Comparison of ENCODE assay signal across 21 mouse cellular contexts in the genomic region with DNA sequence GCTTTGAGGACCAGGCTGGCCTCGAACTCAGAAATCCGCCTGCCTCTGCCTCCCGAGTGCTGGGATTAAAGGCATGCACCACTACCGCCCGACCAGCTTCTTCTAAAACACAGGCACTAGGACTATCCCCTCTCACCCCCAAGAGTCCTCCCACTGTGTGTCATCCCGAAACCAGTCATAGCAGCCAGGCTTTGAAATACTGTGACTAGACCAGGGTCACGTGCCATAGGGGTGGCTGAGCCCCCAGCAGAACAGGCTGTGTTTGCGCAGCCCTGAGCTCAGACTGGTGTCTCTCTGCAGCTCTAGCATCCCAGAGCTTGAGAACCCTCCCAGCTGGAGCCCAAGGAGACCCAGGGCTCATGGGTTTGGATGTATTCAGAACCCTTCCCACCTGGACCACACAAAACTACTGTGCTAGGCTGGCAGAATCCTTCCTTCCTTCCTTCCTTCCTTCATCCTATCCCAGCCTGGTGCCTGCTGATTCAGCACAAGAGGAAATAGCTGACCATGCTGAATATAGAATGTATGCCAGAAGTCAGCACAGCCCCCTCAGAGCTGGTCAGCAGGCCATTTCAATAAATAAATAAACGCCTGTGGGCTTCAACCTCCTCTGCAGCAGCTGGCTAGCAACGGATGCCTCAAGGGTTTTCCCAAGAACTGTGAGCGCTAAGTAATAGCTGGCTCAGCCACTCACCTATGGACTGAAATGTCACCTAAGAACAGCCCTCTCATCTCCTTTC. TPM values are rescaled to one million over a fixed set of nuclear protein-coding genes. Genes with fewer than 3 reads are reported as not detected.
DNase-seq lines count a peak whose midpoint lies in the region; ATAC-seq and TF ChIP-seq lines count a peak whose summit lies in the region.
"Had no signal": no experiment of that assay in that cellular context is flagged by ENCODE, and none has a peak within 500 bp of the region (broad histone marks: within the 10 kb centered on the region; RNA-seq: fewer than 3 reads in every experiment).

No protein-coding gene starts in this region.

- no peak overlapping the region for H3K4me2 ChIP-seq in kidney, embryonic 14.5 days (replicated peaks; ENCODE audit: low read depth, low read length)
- H3K4me2 ChIP-seq in lung, embryonic 16.5 days (ENCODE audit: low read depth, low read length) = no peak overlapping the region
- H3K4me2 ChIP-seq in hindbrain, embryonic 15.5 days = no peak overlapping the region
- H3K4me2 ChIP-seq in neural tube, embryonic 15.5 days = no peak overlapping the region
- H3K4me2 ChIP-seq in forebrain, embryonic 14.5 days (ENCODE audit: low read length) = no peak overlapping the region
- H3K4me2 ChIP-seq: limb, embryonic 13.5 days had no signal

- no peaks in the 10 kb centered on the region for H3K27me3 ChIP-seq in kidney, embryonic 14.5 days (ENCODE audit: control insufficient read depth, insufficient read depth, low read length)
- no peaks in the 10 kb centered on the region for H3K27me3 ChIP-seq in lung, embryonic 16.5 days (ENCODE audit: control insufficient read depth, insufficient read depth, low read depth, low read length)
- H3K27me3 ChIP-seq in hindbrain, embryonic 15.5 days = no peaks in the 10 kb centered on the region
- no peaks in the 10 kb centered on the region for H3K27me3 ChIP-seq in neural tube, embryonic 15.5 days (replicated peaks)
- no peaks in the 10 kb centered on the region for H3K27me3 ChIP-seq in forebrain, embryonic 14.5 days (replicated peaks; ENCODE audit: control insufficient read depth, insufficient read depth, low read length)
- H3K27me3 ChIP-seq: limb, embryonic 13.5 days had no signal

- peak overlapping the region; percentile 14; the same call in 1 of the 2 replicates for H3K27ac ChIP-seq in kidney, embryonic 14.5 days (ENCODE audit: low read depth, low read length)
- 0 out of 2 replicates have a peak overlapping the region, but pooled peaks have one; percentile 24 for H3K27ac ChIP-seq in lung, embryonic 16.5 days (ENCODE audit: low read length)
- peak overlapping the region; percentile 51; the same call in 1 of the 2 replicates for H3K27ac ChIP-seq in hindbrain, embryonic 15.5 days (replicated peaks)
- peak overlapping the region; percentile 49; the same call in 1 of the 2 replicates for H3K27ac ChIP-seq in neural tube, embryonic 15.5 days (replicated peaks)
- no peak overlapping the region for H3K27ac ChIP-seq in forebrain, embryonic 14.5 days (ENCODE audit: low read depth, low read length)
- H3K27ac ChIP-seq: embryonic facial prominence, embryonic 10.5 days; heart, embryonic 10.5 days; left cerebral cortex, adult 2 months; limb, embryonic 13.5 days; midbrain, embryonic 10.5 days had no signal

- peaks cover 9% of the 10 kb centered on the region; the same call in 1 of the 2 replicates for H3K4me1 ChIP-seq in kidney, embryonic 14.5 days (ENCODE audit: control insufficient read depth, insufficient read depth, low read length)
- peaks cover 16% of the 10 kb centered on the region for H3K4me1 ChIP-seq in lung, embryonic 16.5 days (replicated peaks; ENCODE audit: control insufficient read depth, insufficient read depth, low read length)
- peaks cover 3% of the 10 kb centered on the region; the same call in 1 of the 2 replicates for H3K4me1 ChIP-seq in lung, adult 2 months (ENCODE audit: control insufficient read depth, insufficient read depth, low read length)
- H3K4me1 ChIP-seq in hindbrain, embryonic 15.5 days (replicated peaks) = peaks cover 8% of the 10 kb centered on the region
- H3K4me1 ChIP-seq in neural tube, embryonic 15.5 days = peaks cover 13% of the 10 kb centered on the region
- no peaks in the 10 kb centered on the region for H3K4me1 ChIP-seq in forebrain, embryonic 14.5 days (ENCODE audit: control insufficient read depth, insufficient read depth, low read length)

- TF ChIP-seq POLR2A in lung, adult 2 months (IDR thresholded peaks at IDR 0.05; ENCODE audit: borderline replicate concordance, extremely low read depth, low read depth, low read length) = no peak

- no peak overlapping the region for H3K4me3 ChIP-seq in kidney, embryonic 14.5 days (ENCODE audit: low read length)
- no peak overlapping the region for H3K4me3 ChIP-seq in lung, embryonic 16.5 days (ENCODE audit: low read length)
- H3K4me3 ChIP-seq in lung, adult 2 months (replicated peaks; ENCODE audit: extremely low read depth, low read depth, low read length) = no peak overlapping the region
- no peak overlapping the region for H3K4me3 ChIP-seq in hindbrain, embryonic 15.5 days
- H3K4me3 ChIP-seq in neural tube, embryonic 15.5 days (replicated peaks) = no peak overlapping the region
- no peak overlapping the region for H3K4me3 ChIP-seq in forebrain, embryonic 14.5 days (ENCODE audit: low read depth, low read length)
- H3K4me3 ChIP-seq: embryonic facial prominence, embryonic 10.5 days; erythroblast, embryonic 14.5 days; heart, embryonic 10.5 days; left cerebral cortex, adult 2 months; limb, embryonic 13.5 days; midbrain, embryonic 10.5 days had no signal

- peak; percentile 68 for ATAC-seq in kidney, embryonic 14.5 days (ENCODE audit: low FRiP score, low TSS enrichment)
- ATAC-seq in lung, embryonic 16.5 days (ENCODE audit: low read depth) = peak; percentile 80
- ATAC-seq in hindbrain, embryonic 15.5 days (ENCODE audit: low FRiP score, low read depth) = no peak
- ATAC-seq in neural tube, embryonic 15.5 days (ENCODE audit: low FRiP score) = peak; percentile 49; the same call in 1 of the 2 replicates
- no peak for ATAC-seq in forebrain, embryonic 14.5 days
- ATAC-seq: forebrain, postnatal 0 days; liver, postnatal 0 days had no signal

- 70% methylated on average over 11 of the region's 11 CpGs for WGBS in kidney, embryonic 14.5 days
- 74% methylated on average over 11 of the region's 11 CpGs for WGBS in lung, embryonic 16.5 days
- WGBS in lung, adult 2 months = 78% methylated on average over 11 of the region's 11 CpGs
- 83% methylated on average over 11 of the region's 11 CpGs for WGBS in hindbrain, embryonic 15.5 days
- WGBS in neural tube, embryonic 15.5 days = 89% methylated on average over 11 of the region's 11 CpGs
- 93% methylated on average over 11 of the region's 11 CpGs for WGBS in forebrain, embryonic 14.5 days

- intact Hi-C loops in left cerebral cortex, postnatal 10 days (cut with DNase I) = no loop called here

- no peak overlapping the region for H3K9ac ChIP-seq in kidney, embryonic 14.5 days (ENCODE audit: low read depth, low read length)
- no peak overlapping the region for H3K9ac ChIP-seq in lung, embryonic 16.5 days (ENCODE audit: low read length)
- H3K9ac ChIP-seq in hindbrain, embryonic 15.5 days = no peak overlapping the region
- no peak overlapping the region for H3K9ac ChIP-seq in neural tube, embryonic 15.5 days (replicated peaks)
- H3K9ac ChIP-seq in forebrain, embryonic 14.5 days (ENCODE audit: low read length) = no peak overlapping the region
- H3K9ac ChIP-seq: forebrain, postnatal 0 days; limb, embryonic 13.5 days; liver, postnatal 0 days had no signal

- no peaks in the 10 kb centered on the region for H3K9me3 ChIP-seq in kidney, embryonic 14.5 days (ENCODE audit: control insufficient read depth, low read length)
- no peaks in the 10 kb centered on the region for H3K9me3 ChIP-seq in lung, embryonic 16.5 days (ENCODE audit: control insufficient read depth, low read length)
- no peaks in the 10 kb centered on the region for H3K9me3 ChIP-seq in hindbrain, embryonic 15.5 days
- H3K9me3 ChIP-seq in neural tube, embryonic 15.5 days (replicated peaks) = no peaks in the 10 kb centered on the region
- H3K9me3 ChIP-seq in forebrain, embryonic 14.5 days (replicated peaks; ENCODE audit: control insufficient read depth, low read length) = no peaks in the 10 kb centered on the region
- H3K9me3 ChIP-seq: embryonic facial prominence, embryonic 10.5 days; heart, embryonic 10.5 days; limb, embryonic 13.5 days; midbrain, embryonic 10.5 days had no signal

- no peak for TF ChIP-seq CTCF in lung, adult 2 months (IDR thresholded peaks at IDR 0.05; ENCODE audit: insufficient read depth, low read length)

- peaks cover 35% of the 10 kb centered on the region for H3K36me3 ChIP-seq in kidney, embryonic 14.5 days (ENCODE audit: control insufficient read depth, insufficient read depth, low read length)
- peaks cover 22% of the 10 kb centered on the region for H3K36me3 ChIP-seq in lung, embryonic 16.5 days (ENCODE audit: control insufficient read depth, insufficient read depth, low read length)
- H3K36me3 ChIP-seq in hindbrain, embryonic 15.5 days = peaks cover 32% of the 10 kb centered on the region
- peaks cover 32% of the 10 kb centered on the region; the same call in 1 of the 2 replicates for H3K36me3 ChIP-seq in neural tube, embryonic 15.5 days
- peaks cover 65% of the 10 kb centered on the region for H3K36me3 ChIP-seq in forebrain, embryonic 14.5 days (ENCODE audit: control insufficient read depth, insufficient read depth, low read length)

- no peak for DNase-seq in kidney, postnatal 25 days
- DNase-seq in lung, adult 2 months = no peak
- no peak for DNase-seq in forebrain, embryonic 14.5 days (ENCODE audit: low spot score)
- no peak for DNase-seq in left cerebral cortex, postnatal 10 days (ENCODE audit: extremely low spot score in 1 of 2, low spot score in 2 of 2)
- DNase-seq: B cell, adult 2 months; cerebellum, adult 11-12 months; cerebellum, postnatal 36 days; forebrain, postnatal 0 days; gastrocnemius, postnatal 14 days; heart, postnatal 14 days; liver, postnatal 0 days had no signal

RNA-seq across cellular contexts. Expression of a gene that starts 45.2 kb away (rescaled TPM):
- polyA plus RNA-seq in kidney, embryonic 14.5 days (2014; fragmentation: Nextera tagmentation; extraction: Ambion mirVana) = 47.9 and 61.5 TPM in 2 replicates
- 38.2 and 42.0 TPM in 2 replicates for polyA plus RNA-seq in lung, embryonic 16.5 days (2015; fragmentation: Nextera tagmentation; extraction: Ambion mirVana)
- polyA plus RNA-seq in lung, adult 2 months (2012; rRNA removed) = 8.8 and 11.8 TPM in 2 replicates
- polyA plus RNA-seq in hindbrain, embryonic 15.5 days (2015; fragmentation: Nextera tagmentation; extraction: Ambion mirVana) = 46.6 and 46.9 TPM in 2 replicates
- polyA plus RNA-seq in neural tube, embryonic 15.5 days (2015; fragmentation: Nextera tagmentation; extraction: Ambion mirVana) = 34.9 and 38.5 TPM in 2 replicates
- polyA plus RNA-seq in forebrain, embryonic 14.5 days (2014; fragmentation: Nextera tagmentation; extraction: Ambion mirVana) = 71.7 and 76.2 TPM in 2 replicates
- total RNA-seq in left cerebral cortex, postnatal 10 days (2021) = 10 to 100 TPM; 46.9 to 54.9 TPM

Comparison
In these comparisons a context has a peak if more than half of its experiments do, and no peak if none do; other contexts are left out.
1. ATAC-seq: peak in kidney, embryonic 14.5 days (single experiment), lung, embryonic 16.5 days (single experiment) and neural tube, embryonic 15.5 days (single experiment); none in hindbrain, embryonic 15.5 days (single experiment) and forebrain, embryonic 14.5 days (single experiment).